Mouse (Mus musculus): Measurements from ENCODE around the gene Luzp4. TPM values are rescaled to one million over a fixed set of nuclear protein-coding genes. Genes with fewer than 3 reads are reported as not detected.

Luzp4 gene
- not detected for polyA plus RNA-seq (2017; shearing (Covaris generic))

GRCm38 (mm10) chrX:148857340-148857739 is at the start of gene Luzp4:
TSS of gene Luzp4 (plus strand) at chrX:148857640.

Other genes with a start within 250 kb of the Luzp4 start
- not detected for gene Gm8334, start 242.5 kb upstream of the Luzp4 start, polyA plus RNA-seq (2017; shearing (Covaris generic))
- gene Gm15127, start 194.0 kb upstream of the Luzp4 start, polyA plus RNA-seq (2017; shearing (Covaris generic)) = not detected
- gene Ott, start 216.6 kb downstream of the Luzp4 start, polyA plus RNA-seq (2017; shearing (Covaris generic)) = not detected